Mouse (Mus musculus) embryonic fibroblast, embryonic 13.5 days (primary cell): Measurements from ENCODE around the gene Adam17.

Experiments used
- CTCF ChIP-seq: IDR thresholded peaks from 2 replicates; pipeline ENCODE4 v1.5.1; 2011; ENCODE audit warnings: mild to moderate bottlenecking, control low read depth, low read length, moderate library complexity, borderline replicate concordance; ENCODE audit not compliant: insufficient read depth
- POLR2A ChIP-seq: IDR thresholded peaks from 2 replicates; pipeline ENCODE4 v1.6.1; 2011; ENCODE audit warnings: low read depth, mild to moderate bottlenecking, control low read depth, low read length, moderate library complexity

- TF ChIP-seq CTCF = no peak
- no peak; the same call in 1 of the 2 replicates for TF ChIP-seq POLR2A
These were observed 56.6 kb downstream of the Adam17 start for GRCm38 (mm10) chr12:21316869-21317265.
